Mouse (Mus musculus): ENCODE measurements around the gene Sema3d.

Gene Sema3d

DNA sequence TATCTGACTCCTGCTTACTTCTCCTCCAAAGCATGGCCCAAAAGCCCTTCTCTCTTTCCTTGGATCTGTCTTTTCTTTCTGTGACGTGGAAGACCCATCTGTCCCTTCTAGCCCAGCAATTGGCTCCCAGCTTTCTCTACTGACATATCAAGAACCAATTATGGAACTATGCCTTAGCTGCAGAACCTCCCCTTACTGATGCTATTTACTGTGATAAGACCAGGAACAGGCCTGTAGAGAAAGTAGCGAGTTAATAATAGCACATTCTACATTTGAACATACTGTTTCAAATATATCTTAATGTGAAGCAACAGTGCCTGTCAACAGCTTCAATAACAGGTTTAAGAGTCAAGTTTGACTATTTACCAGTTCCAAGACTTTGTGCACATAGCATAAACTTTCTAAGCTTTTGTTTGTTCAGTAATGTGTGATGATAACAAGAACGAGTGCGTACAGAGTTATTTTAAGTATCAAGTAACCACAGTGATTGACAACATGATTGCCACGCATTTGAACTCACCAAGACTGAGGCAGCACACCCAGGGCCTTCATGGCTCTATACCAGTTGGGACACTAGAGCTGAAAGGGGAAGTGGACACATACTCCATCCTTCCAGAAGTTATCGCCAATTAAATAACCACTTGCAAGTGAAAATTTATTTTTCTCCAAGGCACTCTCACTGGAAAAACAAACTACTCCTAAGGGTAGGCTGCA is 116.8 kb downstream of the Sema3d start:
- CTCF ChIA-PET: no interaction called here

DNA sequence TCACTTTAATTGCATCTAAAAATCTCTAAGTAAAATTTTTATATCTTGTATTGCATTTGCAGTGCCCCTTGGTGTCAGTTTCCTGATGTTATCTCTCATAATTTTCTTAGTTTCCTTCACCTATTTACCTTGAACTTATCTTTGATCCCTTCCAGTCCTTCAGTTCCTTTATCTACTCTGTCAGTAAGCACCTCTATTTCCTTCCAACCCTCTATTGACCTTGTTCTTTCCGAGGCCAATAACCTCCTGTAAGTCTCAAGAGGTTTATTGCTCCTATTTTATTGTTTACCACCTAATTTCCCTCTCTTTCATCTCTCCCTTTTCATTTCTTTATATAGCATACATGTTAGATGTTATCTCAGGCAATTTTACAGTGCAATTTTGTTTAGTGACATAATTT is 129.3 kb downstream of the Sema3d start:
- CTCF ChIA-PET: no interaction called here

DNA sequence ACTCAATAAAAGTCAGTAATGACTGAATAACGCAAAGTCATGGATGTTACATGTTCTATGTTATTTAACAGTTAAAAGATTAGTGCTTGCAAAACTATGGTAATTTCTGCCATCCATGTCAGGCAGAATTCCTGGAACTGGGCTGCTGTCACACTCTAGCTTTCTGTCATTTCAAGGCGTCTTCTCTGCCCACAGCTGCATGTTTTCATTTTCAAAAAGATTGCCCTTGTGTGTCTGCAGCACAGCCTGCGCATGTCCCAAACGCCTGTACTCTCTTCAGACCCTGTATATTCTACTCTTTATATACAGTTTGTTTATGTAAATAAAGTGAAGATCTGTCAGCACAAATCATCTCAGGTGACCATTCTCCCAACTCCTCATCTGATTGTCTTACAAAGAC is 132.1 kb downstream of the Sema3d start:
- CTCF ChIA-PET: no interaction called here

DNA sequence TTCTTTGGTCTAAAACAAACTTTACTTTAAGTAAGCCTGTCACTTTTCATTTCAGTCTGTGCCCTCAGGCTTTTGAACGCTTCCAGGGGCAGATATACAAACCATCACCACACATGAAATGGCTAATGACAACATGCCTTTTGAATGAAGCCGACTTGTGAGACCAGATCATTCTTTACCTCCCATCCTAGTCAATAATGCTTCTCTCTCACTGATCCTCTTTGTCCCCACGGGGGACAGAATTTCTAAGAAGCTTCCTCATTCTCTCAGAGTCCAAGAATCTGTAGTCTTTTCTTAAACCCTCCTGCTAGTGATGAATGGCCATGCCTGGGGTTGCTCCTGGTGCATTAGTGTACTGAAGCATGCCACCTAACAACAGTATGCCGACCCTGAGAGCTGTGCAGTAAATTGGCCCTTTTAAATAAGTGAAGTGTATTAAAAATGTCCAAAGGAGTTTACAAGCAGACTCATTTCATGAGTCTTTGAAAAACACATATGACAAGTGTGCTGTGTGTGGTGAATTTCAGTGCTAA is 142.1 kb downstream of the Sema3d start:
- CTCF ChIA-PET: no interaction called here

DNA sequence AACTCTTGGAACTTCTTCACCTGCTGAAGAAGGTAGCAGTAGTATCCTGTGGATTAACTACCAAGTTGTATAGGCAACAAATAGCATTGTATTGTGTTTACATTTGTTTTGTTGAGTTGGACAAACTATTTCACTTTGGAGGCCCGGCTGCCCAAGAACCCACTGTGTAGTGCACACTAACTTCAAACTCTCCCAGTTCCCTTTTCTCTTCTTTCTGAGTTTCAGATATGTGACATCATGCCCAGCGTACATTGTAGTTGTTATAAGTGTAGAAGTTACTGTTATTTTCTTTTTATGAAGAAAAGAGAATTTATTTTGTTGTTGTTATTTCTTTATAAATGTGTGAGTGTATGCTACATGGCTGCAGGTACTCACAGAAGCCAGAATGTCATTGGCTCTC is 145.4 kb downstream of the Sema3d start:
- CTCF ChIA-PET: no interaction called here

DNA sequence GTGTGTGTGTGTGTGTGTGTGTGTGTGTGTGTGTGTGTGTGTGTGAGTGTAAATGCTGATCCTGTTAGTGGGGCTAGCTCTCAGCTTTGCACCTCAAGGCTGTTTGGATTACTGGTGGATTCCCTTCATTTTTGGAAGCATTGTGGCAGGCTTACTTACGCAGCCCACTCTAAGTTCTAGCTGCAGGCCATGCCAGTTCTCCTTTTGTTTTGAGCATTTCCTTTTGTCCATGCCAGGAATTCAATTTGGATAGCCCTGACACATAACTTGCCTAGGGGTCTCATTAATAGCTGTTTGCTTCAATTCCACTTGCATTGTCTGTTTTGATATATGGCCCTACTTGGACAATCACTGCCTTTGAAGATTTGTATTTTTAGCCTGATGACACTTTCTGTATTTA is 146.6 kb downstream of the Sema3d start:
- CTCF ChIA-PET: no interaction called here

DNA sequence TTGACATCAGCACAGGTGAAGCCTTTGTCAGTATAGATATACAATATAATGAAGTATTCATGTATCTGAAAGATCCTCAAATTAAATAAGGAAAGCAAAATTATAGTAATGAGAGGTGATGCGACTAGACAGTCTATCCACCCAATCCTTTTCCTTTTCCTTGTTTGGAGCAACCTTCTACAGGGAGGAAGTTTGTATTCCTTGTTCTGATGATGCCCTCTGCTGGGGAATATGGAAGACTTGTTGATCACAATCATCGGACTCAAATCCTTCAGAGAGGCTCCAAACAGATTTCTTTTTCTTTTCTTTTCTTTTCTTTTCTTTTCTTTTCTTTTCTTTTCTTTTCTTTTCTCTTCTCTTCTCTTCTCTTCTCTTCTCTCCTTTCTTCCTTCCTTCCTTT is 158.1 kb downstream of the Sema3d start:
- CTCF ChIA-PET: no interaction called here

DNA sequence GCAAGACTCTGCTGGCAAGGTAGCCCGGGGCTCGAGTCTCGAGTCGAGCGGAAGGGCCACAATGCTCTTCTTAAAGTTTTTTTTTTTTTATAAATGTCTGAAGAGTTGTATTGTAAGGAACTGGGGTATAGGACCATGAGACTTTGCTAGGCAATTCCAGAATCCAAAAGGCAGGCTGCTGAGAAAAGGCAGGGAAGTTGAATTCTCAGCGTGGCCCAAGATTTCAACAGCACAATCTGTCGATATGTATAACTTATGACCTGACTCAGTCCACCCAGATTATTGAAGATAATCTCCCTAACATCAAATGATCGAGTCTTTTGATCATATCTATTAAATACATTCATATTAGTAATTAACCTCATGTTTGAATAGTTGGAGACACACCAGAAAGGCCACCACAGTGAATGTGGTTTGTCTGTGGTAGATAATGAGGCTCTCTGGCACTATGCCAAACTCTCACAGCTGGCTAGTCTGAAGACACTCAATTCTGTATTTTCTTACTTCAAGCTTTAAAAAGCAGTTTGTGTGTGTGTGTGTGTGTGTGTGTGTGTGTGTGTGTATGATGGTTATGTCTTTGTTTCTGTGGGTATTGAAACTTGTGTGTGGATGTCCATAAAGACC is 166.0 kb downstream of the Sema3d start:
- CTCF ChIA-PET: no interaction called here

DNA sequence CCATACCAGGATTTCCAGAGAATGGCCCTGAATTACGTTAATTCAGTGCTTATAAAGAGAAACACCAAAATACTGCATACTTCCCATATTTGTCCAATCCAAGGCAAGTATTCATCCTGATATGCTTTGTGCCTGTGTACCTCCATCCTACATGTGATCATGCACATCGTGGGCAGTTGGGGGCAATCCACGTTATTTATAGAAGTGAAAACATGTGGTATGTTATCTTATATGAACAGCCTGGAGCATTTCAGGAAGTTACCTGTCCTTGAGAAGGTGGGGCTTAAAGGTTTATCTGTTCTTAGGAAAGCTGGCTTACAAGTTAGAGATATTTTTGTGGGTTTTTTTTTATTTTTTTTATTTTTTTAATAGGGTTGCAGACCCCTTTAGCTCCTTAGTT is 172.2 kb downstream of the Sema3d start:
- CTCF ChIA-PET: no interaction called here

DNA sequence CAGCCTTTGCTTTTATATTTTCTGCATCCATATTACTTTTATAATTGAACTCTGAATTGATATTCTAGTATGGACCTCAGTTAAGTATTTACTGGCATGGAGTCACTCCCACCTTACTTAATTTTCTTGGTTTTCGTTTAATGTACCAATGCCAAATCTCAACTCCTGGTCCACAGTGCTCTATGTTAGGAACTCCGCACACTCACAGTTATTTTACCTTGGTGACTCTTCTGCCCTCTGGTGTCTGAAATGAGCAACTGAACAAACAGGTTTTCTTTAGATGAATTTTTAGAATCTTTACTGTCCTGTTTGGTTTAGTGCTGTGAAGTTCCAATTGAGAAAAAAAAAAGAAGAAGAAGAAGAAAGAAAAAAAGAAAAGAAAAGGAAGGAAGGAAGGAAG is 174.7 kb downstream of the Sema3d start:
- CTCF ChIA-PET: interaction anchor here (0.7 kb wide), 1 partner anchor 1912 kb away, joined by 5 read pairs; no protein-coding TSS in a partner anchor

DNA sequence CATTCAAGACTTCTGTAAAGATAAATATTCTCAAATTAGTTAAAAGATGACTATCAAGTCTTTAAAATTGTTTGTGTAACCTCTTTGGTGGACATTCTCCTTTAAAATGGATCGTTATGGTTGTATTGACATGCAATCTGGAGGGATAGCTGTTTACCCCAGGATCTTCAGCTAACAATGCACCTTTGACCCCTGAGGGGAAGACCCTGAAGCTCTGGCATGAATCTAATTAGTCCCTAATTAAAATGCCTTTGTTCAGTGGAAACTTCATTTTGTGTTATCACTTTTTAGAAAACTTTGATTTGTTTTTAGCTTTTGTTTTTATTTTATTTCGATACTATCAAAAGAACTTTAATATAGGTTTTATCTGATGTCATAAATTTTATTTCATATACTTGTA is 178.6 kb downstream of the Sema3d start:
- CTCF ChIA-PET: no interaction called here

DNA sequence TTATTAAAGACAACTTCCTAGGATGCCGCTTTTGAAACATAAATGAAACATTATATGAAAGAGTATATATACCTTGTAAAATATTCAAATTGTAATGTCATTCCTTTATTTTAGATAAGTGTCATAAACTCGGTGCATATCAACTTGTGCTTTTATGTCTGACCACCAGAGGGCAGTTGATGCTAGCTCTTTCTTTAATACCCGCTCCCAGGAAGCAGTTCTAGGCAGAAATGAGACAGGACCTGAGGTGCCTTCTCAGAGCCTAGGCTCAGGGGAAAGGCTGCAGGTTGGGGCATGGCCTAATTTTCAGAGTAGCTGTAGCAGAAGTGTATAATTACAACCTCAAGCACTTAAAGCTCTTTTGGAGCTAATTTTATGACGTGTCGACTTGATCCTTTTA is 179.0 kb downstream of the Sema3d start:
- CTCF ChIA-PET: no interaction called here

DNA sequence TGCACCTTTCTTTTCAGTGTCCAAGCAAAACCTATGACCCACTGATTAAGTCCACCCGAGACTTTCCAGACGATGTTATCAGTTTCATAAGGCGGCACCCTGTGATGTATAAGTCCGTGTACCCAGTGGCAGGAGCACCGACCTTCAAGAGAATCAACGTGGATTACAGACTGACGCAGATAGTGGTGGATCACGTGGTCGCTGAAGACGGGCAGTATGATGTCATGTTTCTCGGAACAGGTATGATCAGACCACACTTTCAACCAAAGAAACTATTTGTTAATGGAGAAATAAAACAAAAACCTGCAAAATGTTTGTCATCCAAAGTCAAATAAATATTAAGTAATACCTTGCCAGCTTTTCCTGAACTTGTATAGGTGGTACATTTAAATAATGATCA is 179.9 kb downstream of the Sema3d start:
- CTCF ChIA-PET: interaction anchor here (0.7 kb wide), 1 partner anchor 919 kb away, joined by 3 read pairs; no protein-coding TSS in a partner anchor

DNA sequence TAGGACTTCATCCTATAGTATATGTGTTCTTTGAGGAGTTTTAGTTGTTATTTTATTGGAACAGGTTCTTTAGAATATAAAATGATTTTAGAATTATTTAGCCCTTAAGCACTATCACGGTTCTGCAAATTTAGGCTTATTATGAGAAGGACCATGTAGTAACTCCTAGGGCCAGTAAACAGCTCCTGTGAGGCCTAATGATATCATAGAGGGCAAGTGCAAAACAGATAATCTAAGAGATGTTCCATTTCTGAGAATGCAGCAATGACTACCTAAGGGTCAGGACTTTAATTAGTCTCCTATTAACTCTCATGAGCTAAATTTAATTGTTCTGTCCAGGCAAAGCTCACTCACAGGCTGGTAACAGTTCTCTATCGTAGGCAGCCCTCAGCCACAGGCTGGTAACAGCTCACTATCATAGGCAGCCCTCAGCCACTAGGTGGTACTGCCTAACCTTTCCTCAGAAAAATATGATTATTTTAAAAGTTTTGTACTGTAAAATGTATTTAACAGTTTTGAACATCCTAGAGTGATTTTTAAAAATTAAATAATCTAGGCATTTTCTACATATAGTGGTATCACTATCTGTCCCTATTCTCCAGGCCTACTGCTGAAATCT is 181.5 kb downstream of the Sema3d start:
- CTCF ChIA-PET: no interaction called here

DNA sequence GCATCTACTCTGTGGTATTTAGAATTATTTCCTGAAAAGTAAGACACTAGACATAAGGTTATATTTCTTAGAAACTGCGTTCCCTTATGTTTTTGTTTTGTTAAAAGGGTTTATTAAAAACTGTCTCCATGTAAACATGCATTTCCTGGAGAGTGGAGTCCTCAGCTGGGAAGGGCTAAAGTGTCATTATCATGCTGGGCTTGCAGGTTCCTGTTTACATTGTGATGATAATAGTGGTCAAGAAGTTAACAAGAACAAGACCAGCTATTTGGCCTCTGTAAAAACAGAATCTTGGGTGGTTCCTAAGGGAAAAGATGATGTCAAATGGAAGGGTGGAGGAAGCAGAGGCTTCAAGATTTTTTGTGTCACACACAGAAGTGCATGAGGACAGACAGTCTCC is 183.4 kb downstream of the Sema3d start:
- CTCF ChIA-PET: no interaction called here

DNA sequence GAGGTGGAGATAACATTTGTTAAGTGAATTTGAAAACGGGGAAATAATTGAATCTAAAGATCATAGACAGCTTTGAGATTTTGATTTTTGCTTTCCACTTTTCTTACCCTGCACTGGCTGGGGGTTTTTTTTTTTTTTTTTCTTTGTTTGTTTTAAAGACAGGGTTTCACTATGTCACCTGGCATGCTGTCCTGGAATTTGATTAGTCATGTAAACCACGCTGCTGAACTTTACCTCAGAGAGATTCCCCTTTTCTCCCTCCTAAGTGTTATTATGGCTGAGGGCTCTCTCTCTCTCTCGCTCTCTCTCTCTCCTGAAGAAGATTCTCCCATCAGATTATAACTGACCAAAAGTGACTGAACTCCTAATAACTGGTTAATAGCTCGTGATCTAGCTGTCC is 191.4 kb downstream of the Sema3d start:
- CTCF ChIA-PET: interaction anchor here (0.7 kb wide), 1 partner anchor 58 kb away, joined by 4 read pairs; no protein-coding TSS in a partner anchor

DNA sequence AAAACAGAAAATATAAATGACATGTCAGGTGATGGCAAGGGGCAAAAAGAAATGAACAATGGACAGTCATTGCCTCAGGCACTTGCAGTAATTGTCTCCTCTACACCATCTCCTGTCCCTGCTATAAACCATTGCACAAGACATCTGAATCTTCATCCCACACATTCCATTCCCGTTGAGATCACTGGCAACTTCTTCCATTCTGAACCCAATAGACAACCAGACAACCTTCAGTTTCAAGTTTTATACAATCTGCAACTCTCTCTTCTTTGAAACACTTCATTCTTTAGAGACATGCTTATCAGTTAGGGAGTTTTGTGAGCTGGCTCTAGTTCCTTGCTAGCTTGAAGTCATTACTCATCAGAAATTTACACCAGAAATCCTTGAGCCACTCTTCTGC is 192.1 kb downstream of the Sema3d start:
- CTCF ChIA-PET: no interaction called here

DNA sequence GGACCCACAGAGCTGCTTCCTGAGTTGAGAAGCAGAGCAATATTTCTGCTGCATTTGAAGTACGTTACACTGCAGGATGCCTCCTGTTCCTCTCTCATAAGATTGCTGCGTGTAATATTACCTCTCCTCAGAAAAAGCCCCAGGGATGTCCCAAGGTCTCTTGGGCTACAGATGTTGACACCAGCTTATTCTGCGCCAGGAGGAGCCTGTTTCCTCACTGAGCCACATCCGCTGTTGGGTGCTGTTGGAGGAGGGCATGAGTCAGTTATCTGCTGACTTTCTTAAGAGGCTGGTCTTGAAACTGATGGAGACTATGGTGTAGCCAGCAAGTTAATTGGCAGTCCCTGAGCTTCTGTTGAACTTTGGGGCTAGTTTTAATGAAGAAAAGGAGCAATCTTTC is 196.6 kb downstream of the Sema3d start:
- CTCF ChIA-PET: no interaction called here

DNA sequence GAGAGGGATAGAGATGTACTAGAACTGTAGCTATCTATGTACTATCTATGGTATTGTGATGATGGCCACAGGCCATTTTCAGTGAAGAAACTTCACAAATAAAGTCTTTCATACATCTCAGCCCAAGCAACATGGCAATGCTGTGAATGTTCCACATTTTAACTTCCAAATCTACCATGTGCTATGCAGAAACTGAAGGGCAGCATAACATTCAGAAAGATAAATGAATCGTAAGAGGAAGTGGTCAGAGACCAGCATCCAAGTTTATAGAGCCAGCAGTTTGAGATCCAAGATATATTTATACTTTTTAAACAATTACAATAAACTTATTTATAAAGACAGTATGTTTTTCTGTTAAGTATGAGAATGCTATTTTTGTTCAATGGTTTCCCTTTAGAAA is 199.4 kb downstream of the Sema3d start:
- CTCF ChIA-PET: no interaction called here

DNA sequence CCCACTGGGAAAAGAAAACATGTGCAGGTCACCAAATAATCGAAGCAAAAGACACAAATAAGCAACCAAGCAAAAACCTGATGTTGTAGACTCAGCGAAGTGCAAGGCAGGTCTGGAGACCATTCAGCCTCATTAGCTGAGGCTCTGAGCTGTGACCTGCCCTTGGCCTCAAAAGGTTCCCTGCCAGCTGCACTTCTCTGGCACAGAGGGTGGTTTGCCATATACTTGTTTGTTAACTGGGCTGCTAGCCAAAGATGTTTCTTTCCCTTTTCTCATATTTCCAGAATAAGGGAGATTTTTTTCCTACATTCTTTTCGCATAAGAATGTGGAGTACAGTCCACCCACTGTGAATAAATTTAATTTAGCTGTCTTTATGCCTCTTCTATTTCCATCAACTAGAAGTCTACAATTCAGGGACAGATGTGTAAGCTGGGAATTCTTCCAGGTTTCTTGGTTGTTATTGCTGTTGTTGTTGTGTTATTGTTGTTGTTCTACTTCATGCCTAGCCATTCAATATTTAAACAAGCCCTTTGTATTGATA is 200.2 kb downstream of the Sema3d start:
- CTCF ChIA-PET: no interaction called here

DNA sequence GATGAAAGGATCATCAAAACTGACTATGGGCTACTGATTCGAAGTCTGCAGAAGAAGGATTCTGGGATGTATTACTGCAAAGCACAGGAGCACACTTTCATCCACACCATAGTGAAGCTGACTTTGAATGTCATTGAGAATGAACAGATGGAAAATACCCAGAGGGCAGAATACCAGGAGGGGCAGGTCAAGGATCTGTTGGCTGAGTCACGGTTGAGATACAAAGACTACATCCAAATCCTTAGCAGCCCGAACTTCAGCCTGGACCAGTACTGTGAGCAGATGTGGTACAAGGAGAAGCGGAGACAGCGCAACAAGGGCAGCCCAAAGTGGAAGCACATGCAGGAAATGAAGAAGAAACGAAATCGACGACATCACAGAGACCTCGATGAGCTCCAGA is 201.7 kb downstream of the Sema3d start:
- CTCF ChIA-PET: no interaction called here

DNA sequence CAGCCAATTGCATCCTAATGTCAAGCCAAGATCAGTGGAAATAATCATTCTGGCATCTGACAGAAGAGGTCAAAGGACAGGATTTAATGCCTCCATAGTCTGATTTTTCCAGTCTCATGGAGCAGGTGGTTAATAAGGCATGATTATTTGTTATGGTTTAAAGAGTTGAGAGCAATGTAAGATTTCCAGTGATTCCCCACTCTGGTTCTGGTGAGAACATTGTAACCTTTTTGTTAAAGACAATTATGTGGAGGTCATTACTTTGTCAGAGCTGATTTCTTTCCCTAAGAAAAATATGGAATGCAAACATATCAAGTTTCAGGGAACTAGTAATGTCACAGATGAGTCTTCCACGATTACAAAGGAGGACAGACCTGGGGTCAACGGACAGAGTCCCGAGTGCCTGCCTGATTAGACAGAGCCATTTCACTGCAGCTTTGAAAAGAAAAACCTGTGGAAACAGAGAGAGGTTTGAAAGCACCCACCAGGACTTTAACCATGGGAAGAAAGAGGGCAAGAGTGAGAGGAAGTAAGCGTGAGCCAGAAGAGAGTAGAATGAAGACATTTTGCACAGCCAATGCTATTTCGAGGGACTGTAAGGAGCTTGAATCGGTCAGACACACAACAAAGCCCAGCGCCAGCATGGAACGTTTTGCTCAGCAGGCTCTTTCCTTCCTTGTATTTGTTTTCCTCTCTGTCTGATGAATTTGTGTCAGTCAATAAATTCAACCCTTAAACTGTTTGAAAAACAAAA is 251.2 kb downstream of the Sema3d start:
- CTCF ChIA-PET: no interaction called here
